Mouse (Mus musculus): ENCODE measurements at regions not wholly inside any gene's neighbourhood (a gene's known extent, or its start where the extent isn't known, plus 50 kb on each side); places are given as distances from the start of the nearest gene placed in this dataset.

DNA sequence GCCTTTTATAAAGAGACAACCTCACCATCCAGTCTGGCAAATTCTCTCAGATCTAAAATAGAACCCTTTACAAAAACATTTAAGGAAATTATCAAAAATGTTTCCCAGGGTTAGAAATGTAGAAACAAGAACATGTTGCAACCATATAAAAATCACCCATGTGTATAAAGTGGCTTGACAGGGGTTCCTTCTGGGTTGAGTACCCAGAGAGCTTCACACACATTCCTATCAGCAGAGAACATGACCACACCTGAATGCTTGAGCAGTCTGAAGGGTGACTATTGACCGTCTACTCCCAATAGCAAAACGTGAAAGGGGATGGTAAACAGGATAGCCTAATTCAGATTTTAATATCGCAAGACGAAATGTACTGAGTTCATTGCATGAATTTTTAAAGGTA lies 57.8 kb upstream of the Zfand5 start:
- DNase-seq (ENCODE audit: low read depth) = no peak

DNA sequence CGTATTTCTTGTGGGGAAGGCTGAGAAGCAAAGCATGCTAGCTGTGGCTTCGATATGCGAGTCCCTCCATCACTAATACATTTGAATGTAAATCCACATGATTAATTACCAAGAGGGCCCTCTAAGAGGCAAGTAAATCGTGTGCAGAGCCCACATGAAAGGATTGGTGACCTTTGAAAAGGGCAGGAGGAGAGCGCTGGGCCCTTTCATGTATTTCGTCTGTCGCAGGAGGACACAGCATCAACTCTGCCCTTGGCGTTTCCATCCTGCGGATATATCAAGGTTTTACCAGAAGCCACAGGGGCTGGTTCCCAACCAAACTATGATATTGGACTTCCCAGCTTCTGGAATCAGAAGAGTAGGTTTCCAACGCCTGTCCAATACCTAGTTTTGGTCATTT lies 78.6 kb upstream of the Zfand5 start:
- DNase-seq (ENCODE audit: low read depth) = no peak

DNA sequence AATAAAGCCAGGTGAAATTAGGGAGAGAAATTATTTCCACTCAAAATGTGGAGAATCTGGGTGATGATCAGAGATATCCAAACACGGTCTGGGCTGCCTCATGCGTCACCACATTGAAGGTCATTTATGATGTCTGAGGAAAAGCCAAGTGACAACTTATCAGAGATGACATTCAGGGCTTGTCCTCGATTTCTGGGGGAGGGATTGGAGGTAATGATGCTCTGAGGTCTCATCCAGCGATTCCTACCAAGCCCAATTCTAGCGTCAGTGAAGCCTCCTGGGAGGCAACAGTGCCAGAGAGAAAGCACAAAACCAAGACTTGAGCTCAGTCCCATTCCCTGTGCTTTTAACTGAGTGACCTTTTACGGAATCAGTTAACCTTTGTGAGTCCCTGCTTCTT lies 79.5 kb upstream of the Zfand5 start:
- no peak for DNase-seq (ENCODE audit: low read depth)

DNA sequence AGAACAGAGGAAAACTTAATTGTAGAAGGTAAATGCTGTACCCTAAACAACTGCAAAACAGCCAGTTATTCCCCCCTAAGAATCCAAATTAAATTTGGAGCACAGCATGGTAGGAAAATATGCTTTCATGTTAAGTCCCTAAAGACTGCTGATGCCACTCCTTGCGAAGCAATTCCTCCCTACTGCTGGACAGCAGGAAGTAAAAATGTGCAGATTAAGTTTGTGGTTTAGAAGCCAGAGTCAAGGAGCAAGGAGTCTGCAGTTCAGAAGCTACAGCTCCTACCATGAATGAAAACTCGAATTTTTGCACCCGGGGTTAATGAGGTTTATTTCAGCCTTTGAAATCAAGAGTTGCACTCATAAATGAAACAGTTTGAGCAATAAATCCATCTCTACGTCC lies 82.9 kb upstream of the Zfand5 start:
- no peak for DNase-seq (ENCODE audit: low read depth)

DNA sequence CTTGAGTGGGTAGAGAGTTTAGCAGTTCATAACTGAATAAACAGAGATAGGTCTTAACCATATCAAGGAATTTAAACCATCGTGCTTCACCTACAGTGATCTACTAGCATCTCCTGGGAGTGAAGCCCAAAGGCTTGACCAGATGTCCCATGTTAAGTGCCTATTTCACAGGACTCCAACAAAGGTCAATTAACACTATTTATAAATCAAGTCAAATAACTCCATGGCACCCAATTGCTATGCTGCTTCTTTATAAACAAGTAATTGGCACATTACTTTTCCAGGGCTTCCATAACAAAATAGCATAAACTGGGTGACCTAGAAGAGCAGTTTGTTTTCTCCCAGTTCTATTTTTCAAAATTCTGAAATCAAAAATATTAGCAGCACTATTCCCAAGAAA lies 85.4 kb upstream of the Zfand5 start:
- DNase-seq (ENCODE audit: low read depth) = no peak

DNA sequence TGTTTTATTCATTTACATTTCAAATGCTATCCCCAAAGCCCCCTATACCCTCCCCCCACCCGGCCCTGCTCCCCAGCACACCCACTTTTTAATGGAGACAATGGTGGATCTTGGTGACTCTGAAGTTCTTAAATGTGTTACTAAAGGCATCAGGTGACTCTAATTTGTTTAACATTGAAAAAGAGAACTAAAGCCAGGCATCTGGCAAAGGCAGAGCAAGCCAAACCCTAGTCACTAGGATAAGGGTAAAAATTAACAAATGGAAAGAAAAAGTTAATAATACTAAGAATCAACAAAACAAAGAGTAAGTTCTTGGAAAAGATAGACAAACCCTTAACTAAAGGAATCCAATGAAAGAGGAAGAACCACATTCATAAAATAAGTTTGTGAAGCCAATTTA lies 86.1 kb upstream of the Zfand5 start:
- DNase-seq (ENCODE audit: low read depth) = no peak

DNA sequence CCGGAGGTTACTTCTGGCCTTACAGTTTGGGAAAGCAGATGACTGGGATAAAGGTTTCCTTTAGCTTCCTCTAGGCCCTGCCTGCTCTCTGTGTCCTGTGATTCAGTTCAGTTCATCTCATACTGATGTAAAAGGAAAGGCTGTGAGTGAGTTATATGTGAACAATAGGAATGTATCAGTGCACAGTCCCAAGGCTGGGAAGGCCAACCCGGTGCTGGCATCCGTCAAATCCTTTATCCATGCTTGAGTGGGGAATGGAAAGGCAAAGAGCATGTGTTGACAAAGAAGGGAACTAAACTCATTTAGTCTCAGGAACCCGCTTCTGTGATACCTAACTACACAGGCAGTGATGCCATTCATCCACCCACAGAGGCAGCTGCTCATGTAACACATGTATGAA lies 89.0 kb upstream of the Zfand5 start:
- DNase-seq (ENCODE audit: low read depth) = no peak

DNA sequence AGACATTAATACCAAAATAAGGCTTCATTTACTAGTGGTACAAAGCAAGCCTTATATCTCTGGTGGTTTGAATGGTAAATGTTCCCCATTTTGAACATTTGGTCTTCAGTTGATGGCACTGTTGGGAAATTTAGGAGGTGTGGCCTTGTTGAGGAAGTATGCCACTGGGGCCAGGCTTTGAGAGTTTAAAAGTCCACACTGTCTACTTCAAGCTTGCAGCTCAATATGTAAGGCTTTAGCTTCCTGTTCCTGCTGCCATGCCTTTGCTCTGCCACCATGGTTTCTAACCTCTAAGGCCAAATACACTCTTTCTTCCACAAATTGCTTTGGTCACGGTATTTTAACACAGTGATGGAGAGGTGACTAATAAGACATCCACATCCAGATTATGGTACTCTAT lies 92.2 kb upstream of the Zfand5 start:
- DNase-seq (ENCODE audit: low read depth) = peak; percentile 29

DNA sequence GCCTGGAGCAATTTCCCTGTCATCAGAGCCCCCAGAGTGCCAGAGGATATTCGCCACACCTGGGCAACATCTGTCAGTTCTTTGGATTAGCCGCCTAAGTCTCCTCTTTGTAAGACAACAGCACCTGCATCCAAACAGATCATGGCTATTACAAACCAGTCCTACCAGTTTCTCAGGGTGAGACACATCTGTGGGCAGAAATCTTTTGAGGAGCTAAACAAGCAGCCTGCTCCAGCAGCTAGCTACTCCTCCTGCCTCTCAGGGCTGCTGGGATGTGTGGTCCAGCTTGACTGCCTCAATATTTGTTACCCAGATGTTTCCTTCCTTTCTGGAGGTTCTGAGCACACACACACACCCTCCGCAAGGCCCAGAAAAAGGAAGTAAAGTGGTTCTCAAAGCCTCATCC lies 96.6 kb upstream of the Zfand5 start:
- DNase-seq (ENCODE audit: low read depth) = peak; percentile 39

DNA sequence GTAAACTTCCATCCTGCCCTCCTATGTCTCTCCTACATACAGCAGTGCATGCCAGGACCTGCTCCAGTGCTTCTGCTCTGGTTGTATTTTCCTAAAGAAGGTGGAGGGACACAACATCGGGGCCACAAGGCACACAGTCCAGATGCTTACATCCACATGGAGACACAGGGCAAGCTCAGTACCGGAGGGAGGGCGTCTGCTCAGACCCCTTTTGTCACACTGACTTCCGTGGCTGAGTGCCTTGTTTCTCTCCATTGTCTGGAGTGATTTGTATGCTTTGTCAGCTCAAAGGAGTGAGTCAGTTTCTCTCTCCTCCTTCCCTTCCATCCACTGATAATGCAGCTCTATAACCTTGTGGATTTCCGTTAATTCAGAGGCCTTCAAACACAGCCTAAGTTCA lies 97.4 kb upstream of the Zfand5 start:
- no peak for DNase-seq (ENCODE audit: low read depth)

DNA sequence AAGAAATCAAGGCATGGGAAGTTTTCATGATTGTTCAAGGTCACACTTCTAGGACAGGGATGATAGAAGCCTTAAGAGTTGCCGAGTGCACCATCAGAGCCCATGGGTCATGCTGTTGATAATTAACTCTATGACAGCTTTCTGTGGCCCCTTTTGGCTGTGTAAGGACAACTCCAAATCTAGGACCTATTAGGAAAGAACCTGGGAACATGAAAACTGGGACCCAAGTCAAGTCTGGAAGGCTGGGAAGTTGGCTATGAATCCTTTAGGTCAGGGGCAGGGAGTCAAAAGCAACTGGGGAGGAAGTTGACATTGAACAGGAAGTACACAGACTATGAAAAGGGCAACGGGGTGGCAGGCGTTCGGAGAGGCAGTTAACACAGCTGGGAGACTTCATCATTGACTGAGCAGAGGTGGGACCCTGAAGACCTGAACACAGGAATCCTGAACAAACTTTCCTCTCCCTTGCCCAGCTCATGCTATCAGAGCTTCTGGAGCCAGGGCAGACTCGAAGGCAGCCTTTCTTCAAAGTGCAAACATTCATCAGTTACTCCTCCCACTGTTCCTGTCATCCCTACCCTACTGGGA lies 98.1 kb upstream of the Zfand5 start:
- no peak for DNase-seq (ENCODE audit: low read depth)

DNA sequence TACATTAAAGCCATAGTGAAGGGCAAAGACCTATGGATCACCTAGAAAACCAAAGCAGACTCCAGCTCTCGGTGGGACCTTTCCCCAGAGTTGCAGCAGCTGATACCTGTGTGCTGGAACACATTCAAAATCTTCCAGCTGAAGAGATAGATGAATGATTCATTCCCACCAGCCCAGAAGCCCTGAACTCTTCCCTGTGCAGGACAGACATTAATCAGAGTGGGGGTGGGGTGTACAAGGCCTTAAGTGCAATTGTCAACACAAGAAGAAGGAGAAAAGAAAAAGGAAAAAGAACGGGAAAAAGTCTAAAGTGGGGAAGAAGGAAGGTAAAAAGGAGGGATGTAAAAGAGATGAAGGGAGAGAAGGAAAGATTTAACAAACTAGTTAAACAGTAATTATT lies 100.9 kb upstream of the Zfand5 start:
- no peak for DNase-seq (ENCODE audit: low read depth)

DNA sequence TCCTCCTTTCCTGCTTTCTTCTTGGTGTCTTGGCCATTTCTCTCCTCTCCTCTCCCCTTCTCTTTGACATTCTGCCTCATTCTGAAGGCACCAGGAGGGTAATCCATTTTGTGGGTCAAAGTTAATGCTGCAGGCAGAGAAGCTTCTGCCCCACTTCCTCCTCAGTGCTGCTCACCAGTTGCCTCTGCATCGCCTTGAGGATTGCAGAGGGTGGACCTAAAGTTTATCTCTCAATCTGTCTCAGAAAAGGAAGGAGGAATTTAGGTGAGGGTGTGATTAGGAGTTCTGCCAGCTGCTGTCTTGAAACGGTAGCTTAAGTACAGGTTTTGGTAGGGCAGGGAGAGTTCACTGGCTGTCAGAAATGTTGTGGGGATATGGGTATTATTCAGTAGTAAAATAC lies 101.3 kb upstream of the Zfand5 start:
- DNase-seq (ENCODE audit: low read depth) = no peak

DNA sequence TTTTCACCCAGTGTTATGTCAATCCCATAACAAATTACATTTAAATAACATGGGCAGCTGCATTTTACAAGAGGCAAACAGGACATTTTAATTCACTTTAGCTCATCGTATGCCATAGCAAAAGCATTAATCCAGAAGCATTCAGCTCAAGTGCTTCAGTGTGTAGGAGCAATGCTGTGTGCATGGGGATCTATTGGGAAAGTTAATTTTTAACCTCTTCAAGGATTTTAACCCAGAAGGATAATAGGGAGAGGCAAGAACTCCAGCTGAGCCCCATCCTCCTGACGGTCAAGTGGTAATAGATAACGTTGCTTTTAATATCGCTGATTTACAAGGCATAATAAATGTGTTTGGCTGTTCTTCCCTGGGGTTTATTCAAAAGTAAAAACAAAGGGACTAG lies 105.1 kb upstream of the Zfand5 start:
- DNase-seq (ENCODE audit: low read depth) = no peak

DNA sequence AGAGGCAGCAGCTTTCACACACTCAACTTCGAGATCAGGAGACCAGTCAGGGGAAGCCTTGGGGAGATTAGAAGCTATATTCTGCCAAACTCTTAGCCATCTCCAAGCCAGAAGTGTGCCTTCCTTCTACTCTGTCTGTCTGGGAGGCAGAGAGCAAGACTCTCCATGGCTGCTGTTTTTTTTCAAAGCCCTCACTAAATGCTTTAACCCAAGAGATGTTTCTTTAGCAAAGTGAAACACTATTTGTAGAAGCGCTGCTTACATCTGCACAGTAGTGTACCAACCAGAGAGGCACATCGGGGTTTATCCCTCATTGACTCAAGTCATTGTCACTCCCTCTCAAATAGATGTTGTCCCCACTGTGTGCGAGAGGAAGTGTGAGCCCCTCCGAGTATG lies 105.6 kb upstream of the Zfand5 start:
- no peak for DNase-seq (ENCODE audit: low read depth)

DNA sequence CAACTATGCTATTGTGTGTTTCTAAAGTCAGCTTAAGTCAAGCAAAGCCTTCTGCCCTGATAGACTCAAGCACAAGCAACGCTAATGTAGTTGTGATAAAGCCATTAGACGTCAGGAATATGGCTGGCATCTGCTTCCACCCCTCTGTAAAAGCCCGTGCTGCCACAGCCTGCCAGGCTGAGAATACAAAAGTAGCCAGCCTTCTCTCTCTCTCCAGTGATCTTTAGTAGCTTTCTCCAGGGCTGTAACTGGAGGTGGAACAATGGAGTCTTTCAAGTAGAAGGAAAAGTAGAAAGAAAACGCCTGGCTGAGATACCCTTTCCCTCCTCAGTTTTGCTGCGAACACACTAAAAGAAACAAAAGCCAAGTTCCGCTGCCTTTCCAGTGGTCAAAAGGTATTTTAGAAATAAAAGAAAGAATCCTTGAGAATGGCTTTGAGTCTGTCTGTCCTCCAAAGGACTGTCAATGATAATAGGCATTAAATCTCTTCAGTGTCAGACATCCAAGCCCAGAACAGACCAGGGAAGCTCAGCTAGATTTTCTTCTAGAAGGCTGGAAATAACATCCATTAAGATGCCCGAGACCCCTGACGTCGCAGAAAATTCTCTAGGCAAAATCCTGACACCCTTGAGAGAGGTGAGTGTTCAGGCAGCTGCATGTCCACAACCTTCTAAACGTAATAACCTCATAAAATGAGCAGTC lies 106.2 kb upstream of the Zfand5 start:
- no peak for DNase-seq (ENCODE audit: low read depth)

DNA sequence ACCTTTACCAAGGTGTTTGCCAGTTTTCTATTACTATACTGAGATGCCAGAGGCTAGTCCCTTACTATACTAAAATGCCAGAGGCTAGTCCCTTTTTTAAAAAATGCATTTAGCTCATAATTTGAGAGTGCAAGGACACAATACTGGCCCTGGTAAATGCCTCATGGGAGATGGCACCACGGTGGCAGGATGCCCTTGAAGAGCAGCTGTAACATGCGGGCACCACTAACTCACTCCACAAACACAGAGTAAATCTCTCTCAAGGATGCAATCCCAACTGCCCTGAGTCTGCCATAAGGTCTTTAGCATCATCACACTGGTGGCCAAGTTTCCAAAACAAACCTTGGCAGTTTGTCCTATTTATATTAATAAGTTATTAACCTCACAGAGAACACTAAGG lies 108.1 kb upstream of the Zfand5 start:
- DNase-seq (ENCODE audit: low read depth) = no peak

DNA sequence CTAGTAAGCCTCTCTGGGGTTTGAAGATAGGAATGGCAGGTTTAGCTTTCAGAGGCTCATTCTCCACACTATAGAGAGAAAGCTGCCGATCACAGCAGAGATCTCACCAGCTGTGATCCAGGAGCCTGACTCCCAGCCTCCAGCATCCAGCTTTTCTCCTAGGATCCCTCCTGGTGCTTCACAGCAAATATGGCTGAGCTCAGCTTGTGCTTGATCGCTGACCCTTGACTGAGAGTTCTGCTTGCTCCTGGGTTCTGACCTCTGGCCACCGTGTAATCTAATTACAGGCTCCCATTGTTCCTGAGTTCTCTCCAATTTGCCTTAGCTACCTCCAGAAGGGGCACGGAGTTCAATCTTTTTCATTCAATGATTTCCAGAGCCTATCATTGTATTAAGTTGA lies 111.1 kb upstream of the Zfand5 start:
- DNase-seq (ENCODE audit: low read depth) = no peak

DNA sequence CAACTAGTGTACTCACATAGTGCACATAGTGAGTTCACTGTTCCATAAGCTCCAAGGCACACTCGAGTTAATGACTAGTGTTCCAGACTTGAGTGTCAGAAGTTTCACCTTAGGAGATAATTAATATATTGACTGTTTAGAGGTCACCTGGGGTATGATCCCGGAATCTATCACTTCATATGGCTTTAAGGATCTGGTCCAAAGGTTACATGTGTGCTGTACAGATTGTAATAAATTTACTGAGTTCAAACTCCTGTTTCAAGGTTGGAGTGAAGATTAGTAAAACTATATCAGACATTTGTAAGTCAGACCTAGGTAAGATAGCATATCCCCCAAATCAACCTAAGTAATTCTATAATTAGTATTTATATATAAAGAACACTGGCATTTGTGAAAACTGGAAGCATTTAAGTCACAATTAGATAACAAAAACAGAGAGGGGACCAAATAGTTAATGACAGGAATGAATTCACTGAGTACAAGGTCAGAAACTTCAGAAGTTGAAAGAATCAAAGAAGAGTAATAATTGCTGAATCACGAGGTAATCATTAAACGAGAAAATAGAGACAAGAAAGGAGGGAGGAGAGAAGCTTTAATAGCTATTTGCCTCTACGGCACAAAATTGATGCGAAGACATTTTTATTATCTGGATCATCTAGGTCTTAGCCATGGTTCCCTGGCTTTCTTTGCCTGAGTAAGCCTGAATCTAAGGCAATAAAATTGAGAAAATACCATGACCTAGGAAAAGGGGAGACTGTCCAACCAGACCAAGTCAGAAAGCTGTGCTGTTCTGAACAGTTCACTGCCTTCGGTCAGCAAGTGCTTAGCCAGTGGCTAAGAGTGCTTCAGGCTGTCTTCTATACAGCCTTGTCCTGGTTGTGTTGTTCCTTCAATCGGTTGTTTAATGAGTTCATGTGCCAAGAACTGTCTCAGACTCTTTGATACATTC lies 112.6 kb upstream of the Zfand5 start:
- no peak for DNase-seq (ENCODE audit: low read depth)

DNA sequence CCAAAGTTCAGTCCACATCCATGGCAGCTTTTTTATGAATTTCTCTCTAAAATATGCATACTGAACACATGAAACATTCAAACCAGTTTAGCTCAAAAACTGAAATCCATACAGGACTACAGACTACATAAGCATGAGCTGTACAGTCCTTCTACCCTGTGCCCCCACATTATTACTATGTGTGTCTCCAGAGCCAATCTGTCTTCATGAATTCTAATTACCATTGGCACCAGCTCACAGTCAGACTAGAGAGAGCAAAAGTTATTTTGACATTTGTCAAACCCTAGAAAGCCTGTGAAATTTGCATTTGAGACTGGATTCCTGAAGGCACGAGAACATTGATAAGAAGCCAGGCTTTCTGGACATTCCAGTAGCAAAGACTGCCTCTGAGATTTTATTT lies 117.9 kb upstream of the Zfand5 start:
- DNase-seq (ENCODE audit: low read depth) = no peak

DNA sequence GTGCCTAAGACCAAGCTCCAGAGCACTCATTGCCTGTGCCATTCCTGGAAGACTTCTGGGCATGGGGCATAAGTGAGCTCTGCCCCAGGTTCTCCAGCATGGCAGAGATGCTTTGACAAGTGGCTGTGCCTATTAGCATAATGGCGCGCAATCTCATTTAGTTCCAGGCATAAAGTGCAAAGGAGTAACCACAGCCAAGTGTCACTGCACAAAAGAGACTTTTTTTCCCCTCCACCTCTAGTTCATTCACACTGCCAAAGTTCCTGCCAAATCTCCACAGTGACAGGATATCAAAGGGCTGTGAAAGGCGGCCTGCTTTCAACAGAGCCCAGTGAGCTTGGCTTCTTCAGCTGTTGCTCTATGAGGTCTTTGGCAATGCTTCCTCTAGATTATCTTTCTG lies 120.1 kb upstream of the Zfand5 start:
- DNase-seq (ENCODE audit: low read depth) = no peak

DNA sequence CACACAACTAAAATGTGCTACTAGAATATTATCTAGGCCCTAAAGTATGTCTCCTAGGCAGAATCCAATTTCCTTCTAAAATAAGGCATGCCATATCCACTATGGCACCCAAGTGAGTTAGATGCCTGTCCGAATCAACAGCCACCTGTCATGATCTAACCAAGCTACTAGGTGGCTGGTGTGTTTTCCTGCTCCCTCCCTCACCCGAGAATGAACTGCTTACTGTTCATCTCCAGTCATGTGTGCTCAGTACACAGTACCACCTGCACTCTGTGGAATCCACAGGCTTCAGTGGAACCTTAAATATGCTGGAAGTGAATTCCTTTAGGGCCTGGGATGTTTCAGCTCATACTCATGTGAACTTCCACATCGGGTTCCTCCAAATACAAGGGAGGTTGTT lies 121.2 kb upstream of the Zfand5 start:
- DNase-seq (ENCODE audit: low read depth) = no peak

DNA sequence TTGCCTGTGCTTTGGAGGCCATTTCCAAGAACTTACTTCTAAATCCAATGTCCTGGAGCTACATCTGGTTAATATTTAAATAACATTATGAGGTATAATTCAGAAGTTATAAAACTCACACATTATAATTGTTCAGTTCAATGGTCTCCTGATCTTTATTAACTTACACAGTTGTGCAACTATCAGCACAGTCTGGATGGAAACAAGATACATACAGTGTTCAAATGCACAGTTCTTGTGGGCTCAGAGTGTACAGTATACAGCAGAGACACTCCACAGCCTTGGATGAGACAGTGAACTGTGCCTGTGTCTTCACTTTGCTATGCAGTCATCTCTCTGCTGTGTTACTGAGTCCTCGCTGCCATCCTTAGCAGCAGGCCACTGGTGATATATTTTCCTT lies 121.8 kb upstream of the Zfand5 start:
- no peak for DNase-seq (ENCODE audit: low read depth)
